Mouse (Mus musculus) forelimb bud, embryonic 11.5 days (tissue): ENCODE data around the gene Gm3776.
"Not testable (repeated sequence)": the region's sequence is repeated elsewhere in the genome, so short reads cannot be mapped to it uniquely, and the experiment has no call there.

Source experiments
- DNase-seq: peaks from one replicate; pipeline ENCODE4 v3.0.0-alpha.2; 2012; ENCODE audit warnings: low read depth, low spot score

The Gm3776 gene

GRCm38 (mm10) chr9:78256914-78257313 lies at the start of gene Gm3776:
Gm3776 (plus strand) TSS chr9:78257129.
- DNase-seq: not testable (repeated sequence)

DNA sequence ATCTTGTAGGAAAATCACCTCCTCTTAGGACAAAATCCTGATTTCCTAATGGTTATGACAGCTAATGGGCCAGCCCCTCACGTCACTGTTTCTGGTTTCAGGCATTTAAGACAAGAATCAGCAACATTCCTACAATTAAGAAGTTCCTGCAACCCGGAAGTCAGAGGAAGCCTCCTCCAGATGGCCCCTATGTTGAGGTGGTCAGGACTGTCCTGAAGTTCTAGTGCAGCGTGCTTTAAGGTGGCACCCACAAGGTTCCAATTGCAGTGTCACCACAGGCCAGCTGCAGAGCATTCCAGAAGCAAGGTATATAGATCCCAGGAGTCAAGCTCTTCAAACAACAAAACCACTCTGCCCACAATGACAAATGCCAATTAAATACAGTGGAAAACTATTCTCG lies 48.0 kb upstream of the Gm3776 start:
- no peak for DNase-seq

DNA sequence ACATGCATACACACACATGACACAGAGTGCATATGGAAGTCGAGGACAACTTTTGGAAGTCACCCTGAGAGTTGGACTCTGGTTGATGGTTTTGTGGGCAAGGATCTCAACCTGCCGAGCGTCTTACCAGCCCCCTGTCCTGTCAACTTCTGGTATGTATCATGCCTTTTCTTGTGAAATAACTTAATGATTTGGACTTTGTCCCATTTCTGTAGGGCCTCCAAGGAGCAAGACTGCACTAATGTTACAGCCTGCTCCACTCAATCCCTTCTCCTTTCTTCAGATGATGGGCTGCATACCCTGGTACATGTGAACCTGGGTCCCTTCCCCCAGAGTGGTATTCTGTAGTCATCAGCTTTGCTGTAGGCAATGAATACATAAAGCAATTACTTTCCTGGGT lies 46.9 kb upstream of the Gm3776 start:
- no peak for DNase-seq

- no peak for DNase-seq
Observed at GRCm38 (mm10) chr9:78210821-78211220, 46.1 kb upstream of the Gm3776 start.

DNA sequence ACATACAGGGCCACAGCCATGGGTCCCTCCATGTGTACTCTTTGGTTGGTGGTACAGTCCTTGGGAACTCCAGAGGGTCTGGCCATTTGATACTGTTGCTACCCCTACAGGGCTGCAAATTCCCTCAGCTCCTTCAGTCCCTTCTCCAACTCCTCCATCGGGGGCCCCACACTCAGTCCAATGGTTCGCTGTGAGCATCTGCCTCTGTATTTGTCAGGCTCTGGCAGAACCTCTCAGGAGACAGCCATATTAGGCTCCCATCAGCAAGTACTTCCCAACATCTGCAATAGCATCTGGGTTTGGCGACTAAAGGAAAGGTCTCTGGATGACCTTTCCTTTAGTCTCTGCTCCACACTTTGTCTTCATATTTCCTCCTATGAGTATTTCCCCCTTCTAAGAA lies 45.4 kb upstream of the Gm3776 start:
- no peak for DNase-seq

- DNase-seq: no peak
Observed at GRCm38 (mm10) chr9:78212341-78213049, 44.4 kb upstream of the Gm3776 start.

GRCm38 (mm10) chr9:78217074-78217473 lies 39.9 kb upstream of the Gm3776 start:
- DNase-seq: no peak

DNA sequence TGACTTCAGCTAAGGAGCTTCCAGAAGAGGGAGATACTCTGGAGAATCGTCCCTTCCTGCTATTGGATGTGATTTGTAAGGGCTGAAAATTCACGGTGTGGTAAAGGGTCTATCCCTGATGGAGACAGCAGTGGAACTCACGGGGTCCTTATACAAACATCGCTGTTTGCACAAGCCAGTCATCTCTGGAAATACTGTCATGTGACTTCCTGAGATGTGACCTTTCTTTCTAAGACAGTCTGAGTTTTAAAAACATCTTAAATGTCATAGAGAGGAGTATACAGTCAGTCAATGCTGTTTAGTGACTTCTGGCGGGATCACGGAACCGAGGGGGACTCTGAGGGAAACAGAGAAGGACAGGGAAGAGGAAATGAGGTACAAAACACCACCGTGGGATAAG lies 34.3 kb upstream of the Gm3776 start:
- no peak for DNase-seq

GRCm38 (mm10) chr9:78223221-78223902 lies 33.6 kb upstream of the Gm3776 start:
- DNase-seq: no peak

DNA sequence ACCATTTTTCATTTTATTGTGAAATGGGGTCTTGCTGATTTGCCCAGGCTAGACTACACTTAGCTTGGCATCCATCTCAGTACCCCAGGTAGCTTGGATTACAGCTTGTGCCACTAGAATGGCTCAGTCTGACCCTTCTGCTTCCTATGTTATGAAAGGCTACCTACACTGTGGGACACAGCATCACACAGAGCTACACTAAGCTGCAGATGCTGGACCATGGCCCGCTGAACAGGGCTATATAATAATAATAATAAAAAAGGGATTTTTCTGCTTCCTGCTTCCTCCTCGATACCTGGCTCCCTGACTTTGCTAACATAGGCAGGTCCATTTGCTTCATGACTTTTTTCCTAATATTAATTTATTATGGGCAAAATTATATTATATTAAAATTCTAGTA lies 32.5 kb upstream of the Gm3776 start:
- DNase-seq: no peak

GRCm38 (mm10) chr9:78225304-78225703 lies 31.6 kb upstream of the Gm3776 start:
- no peak for DNase-seq

DNA sequence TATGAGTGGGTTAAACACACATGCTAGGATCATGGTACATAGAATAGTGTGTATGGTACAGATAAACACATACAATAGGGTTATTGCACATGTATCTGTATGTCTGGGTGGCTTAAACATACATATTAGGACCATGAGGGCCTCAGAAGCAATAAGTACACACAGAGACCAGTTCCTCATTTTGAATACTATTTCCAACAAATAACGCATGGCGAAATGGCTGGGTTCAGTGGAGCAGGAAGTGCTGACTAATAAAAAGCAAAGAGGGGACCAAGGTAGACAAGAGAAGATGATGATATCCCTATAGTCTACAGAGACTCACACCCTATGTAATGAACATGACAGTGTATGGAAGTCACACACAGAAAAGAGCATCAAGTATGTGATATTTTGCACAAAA lies 28.8 kb upstream of the Gm3776 start:
- no peak for DNase-seq

DNA sequence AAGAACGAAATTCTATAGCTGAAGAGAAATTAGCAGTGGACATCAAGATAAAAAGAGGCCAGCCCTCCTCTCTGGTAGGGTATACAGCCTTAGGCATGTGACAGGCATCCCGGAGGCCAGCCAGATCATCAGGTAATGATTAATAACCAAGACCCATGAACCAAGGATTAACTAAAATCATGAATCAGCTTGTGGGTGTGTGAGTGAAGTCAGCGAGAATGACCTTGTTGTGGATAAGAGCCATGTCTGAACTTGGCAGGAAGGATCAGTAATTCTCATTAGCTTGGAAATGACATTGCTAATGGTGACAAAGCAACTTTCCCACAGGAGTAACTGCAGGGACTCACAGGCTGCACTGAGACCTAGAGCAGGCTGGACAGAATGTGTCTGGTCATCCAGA lies 27.3 kb upstream of the Gm3776 start:
- DNase-seq: not testable (repeated sequence)

DNA sequence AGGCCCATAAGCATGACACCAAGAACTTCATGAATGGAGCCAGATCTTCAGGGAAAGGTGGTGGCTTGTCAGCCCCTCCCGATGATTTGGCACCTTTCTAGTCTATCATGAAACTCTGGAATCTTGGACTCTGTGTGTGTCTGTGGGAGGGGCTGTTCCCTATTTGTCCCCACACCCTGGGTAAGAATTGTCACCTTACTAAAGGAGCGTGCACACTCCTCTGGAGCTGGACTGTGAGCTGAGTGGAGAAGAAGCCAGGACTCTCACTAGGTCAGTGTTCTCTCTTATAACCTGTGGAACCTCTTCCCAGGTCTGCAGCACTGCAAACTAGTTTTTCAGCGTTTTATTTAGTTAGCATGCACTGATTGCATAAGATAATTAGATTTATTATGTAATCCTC lies 26.5 kb upstream of the Gm3776 start, which contains the start of gene Gsta1:
Gsta1 (plus strand) TSS at position 196 of the 400 bp plus-strand sequence.
- DNase-seq: not testable (repeated sequence)

DNA sequence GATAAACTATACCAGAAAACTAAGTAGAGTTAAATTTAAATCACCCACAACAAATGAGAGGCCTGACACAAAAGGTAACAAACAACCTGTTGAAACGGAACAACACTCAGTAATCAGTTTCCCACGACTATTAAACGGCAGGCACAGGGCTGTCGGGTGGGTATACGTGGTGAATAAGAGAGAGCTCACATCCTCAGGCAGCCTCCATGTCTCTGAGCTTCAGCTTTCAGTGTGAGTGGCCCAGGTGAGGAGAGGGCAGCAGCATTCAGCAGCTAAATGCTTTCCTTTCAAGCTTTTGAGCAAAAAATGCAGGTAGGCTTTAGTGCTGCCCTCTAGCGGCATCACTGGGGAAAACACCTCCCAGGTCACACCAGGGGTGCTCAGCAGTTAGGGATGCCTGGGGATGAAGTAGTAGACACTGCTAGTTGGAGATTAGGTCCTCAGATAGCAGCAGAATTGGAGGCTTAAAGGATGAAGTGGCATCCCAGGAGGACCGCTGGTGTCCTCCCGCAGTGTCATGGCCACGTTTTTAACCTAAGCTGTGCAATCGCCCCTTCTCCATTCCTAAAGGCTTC lies 23.7 kb upstream of the Gm3776 start:
- DNase-seq: not testable (repeated sequence)

DNA sequence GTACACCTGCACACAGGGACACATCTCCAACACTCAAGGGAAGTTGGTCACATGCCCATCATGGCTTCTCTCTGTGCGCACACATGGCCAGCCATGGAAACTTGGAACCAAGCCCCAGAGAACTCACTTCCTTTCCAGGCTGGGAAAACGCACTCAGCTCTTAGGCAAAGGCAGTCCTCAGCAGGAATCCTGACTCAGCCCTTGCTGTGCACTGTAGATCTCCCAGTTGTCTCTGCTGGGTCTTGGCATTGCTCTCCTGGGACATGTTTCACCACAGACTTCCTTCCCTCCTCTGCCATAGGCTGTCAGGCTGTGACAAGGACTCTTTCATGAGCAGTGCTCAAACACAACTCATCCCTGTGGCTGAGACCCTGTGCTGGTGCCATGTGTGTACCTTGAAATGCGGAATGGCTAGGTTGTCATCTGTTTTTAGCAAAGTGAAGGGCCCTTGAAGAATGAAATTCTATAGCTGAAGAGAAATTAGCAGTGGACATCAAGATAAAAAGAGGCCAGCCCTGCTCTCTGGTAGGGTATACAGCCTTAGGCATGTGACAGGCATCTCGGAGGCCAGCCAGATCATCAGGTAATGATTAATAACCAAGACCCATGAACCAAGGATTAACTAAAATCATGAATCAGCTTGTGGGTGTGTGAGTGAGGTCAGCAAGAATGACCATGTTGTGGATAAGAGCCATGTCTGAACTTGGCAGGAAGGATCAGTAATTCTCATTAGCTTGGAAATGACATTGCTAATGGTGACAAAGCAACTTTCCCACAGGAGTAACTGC lies 1.1 kb upstream of the Gm3776 start:
- DNase-seq: not testable (repeated sequence)

DNA sequence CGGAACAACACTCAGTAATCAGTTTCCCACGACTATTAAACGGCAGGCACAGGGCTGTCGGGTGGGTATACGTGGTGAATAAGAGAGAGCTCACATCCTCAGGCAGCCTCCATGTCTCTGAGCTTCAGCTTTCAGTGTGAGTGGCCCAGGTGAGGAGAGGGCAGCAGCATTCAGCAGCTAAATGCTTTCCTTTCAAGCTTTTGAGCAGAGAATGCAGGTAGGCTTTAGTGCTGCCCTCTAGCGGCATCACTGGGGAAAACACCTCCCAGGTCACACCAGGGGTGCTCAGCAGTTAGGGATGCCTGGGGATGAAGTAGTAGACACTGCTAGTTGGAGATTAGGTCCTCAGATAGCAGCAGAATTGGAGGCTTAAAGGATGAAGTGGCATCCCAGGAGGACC lies 2.8 kb downstream of the Gm3776 start:
- not testable (repeated sequence) for DNase-seq

DNA sequence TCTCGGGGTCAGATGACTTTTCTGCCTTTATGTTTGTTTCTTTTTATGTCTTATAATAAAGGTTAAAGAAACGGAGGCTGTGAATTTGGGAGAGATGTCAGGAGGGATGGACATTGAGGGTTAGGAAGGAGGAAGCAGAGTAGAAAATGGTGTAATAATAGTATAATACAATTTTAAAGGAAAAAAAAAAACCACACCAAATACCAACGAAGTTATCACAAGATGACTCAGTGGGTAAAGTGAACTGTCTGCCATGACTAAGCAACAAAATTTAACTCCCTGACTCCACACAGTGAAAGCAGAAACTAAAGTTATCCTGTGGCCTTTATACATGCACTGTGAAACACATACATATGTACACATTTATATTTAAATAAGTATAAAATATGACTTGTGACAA lies 14.0 kb downstream of the Gm3776 start:
- DNase-seq: not testable (repeated sequence)

- DNase-seq: not testable (repeated sequence)
Observed at GRCm38 (mm10) chr9:78282002-78282711, 25.2 kb downstream of the Gm3776 start.

DNA sequence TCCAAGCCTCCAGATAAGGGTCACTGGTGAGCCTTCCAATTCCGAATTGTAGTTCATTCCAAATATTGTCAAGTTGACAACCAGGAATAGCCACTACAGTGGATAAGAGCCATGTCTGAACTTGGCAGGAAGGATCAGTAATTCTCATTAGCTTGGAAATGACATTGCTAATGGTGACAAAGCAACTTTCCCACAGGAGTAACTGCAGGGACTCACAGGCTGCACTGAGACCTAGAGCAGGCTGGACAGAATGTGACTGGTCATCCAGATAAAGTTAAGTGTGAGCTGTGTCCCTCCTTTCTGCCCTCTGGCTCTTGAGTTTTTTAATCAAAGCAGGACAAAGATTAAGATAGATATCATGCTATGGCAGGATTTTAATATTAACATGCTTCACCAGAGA lies 32.1 kb downstream of the Gm3776 start:
- DNase-seq: not testable (repeated sequence)

DNA sequence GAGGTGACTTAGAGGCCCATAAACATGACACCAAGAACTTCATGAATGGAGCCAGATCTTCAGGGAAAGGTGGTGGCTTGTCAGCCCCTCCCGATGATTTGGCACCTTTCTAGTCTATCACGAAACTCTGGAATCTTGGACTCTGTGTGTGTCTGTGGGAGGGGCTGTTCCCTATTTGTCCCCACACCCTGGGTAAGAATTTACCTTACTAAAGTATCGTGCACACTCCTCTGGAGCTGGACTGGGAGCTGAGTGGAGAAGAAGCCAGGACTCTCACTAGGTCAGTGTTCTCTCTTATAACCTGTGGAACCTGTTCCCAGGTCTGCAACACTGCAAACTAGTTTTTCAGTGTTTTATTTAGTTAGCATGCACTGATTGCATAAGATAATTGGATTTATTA lies 32.8 kb downstream of the Gm3776 start, which contains the start of gene Gm10639:
Gm10639 (plus strand) TSS at position 201 of the 400 bp plus-strand sequence.
- DNase-seq: not testable (repeated sequence)
